Mouse (Mus musculus) G1E (cell line): ENCODE measurements around the gene Galntl6. TPM values are rescaled to one million over a fixed set of nuclear protein-coding genes. Genes with fewer than 3 reads are reported as not detected.

Experiments used
- ATAC-seq: 2 replicates; pipeline ENCODE4 v1.8.0; 2016; ENCODE audit warnings: mild to moderate bottlenecking; ENCODE audit not compliant: insufficient number of reproducible peaks, poor library complexity, low FRiP score, severe bottlenecking; ENCODE audit errors: extremely low read depth
- DNase-seq: peaks from one replicate; pipeline ENCODE4 v3.0.0; 2012; ENCODE audit warnings: low spot score
- H3K27me3 ChIP-seq: 2 replicates; pipeline ENCODE4 v1.6.1; 2012; ENCODE audit warnings: mild to moderate bottlenecking, low read length, inconsistent platforms; ENCODE audit not compliant: insufficient read depth
- H3K36me3 ChIP-seq: replicated peaks from 2 replicates; pipeline ENCODE3; 2012; ENCODE audit warnings: mild to moderate bottlenecking, inconsistent platforms
- H3K4me1 ChIP-seq: 2 replicates; pipeline ENCODE4 v1.6.1; 2012; ENCODE audit warnings: low read depth, low read length, inconsistent platforms, mixed read lengths; ENCODE audit not compliant: insufficient read depth
- H3K4me3 ChIP-seq: 2 replicates; pipeline ENCODE4 v1.5.1; 2012; ENCODE audit warnings: low read depth, mild to moderate bottlenecking, inconsistent platforms, low read length, moderate library complexity, mixed read lengths
- H3K9me3 ChIP-seq: replicated peaks from 2 replicates; pipeline ENCODE4 v1.6.1; 2012; ENCODE audit warnings: inconsistent platforms
- CTCF ChIP-seq: IDR thresholded peaks from 2 replicates; pipeline ENCODE4 v1.5.1; 2012; ENCODE audit warnings: low read depth, low read length, inconsistent platforms, mixed read lengths
- GATA1 ChIP-seq: IDR thresholded peaks from 2 replicates; pipeline ENCODE4 v1.6.1; 2012; ENCODE audit warnings: borderline replicate concordance, low read length, inconsistent platforms, mixed read lengths
- GATA2 ChIP-seq: IDR thresholded peaks from 2 replicates; pipeline ENCODE4 v1.6.1; 2012; ENCODE audit warnings: low read depth, low read length, inconsistent platforms, borderline replicate concordance
- POLR2AphosphoS5 ChIP-seq: IDR thresholded peaks from 2 replicates; pipeline ENCODE4 v1.6.1; 2012; ENCODE audit warnings: low read depth, low read length, inconsistent platforms; ENCODE audit not compliant: insufficient replicate concordance
- TAL1 ChIP-seq: conservative IDR thresholded peaks from 2 replicates; pipeline ENCODE4 v1.6.1; 2012; ENCODE audit warnings: low read depth, low read length, inconsistent platforms, mixed read lengths
- polyA plus RNA-seq: library from polyadenylated mRNA; stranded (reverse); fragments of >175 nt; gene quantifications from 2 replicates; pipeline ENCODE4 v1.2.3, GENCODE M21; 2012
- total RNA-seq, 2 experiments: library from RNA; stranded (forward) in 1 of 2; stranded (reverse) in 1 of 2; fragments of 200-1000 nt in 1 of 2; fragments of >200 nt in 1 of 2; fragmentation: Nextera tagmentation in 1 of 2; gene quantifications; 2 replicates each; pipeline ENCODE4 v1.2.3; 2014 to 2017

Galntl6 gene
- total and polyA plus RNA-seq, 3 experiments: 0.05 TPM; not detected in 2

GRCm38 (mm10) chr8:57760921-57761320 is 1151.5 kb downstream of the Galntl6 start:
- no peaks in the 10 kb centered on the region for H3K36me3 ChIP-seq
- H3K4me1 ChIP-seq: no peaks in the 10 kb centered on the region; the same call in 1 of the 2 replicates
- H3K9me3 ChIP-seq: no peaks in the 10 kb centered on the region
- no peak for DNase-seq
- TF ChIP-seq GATA2: no peak
- TF ChIP-seq POLR2AphosphoS5: no peak
- TF ChIP-seq CTCF: no peak
- no peak for TF ChIP-seq GATA1
- TF ChIP-seq TAL1: no peak
- no peak overlapping the region for H3K4me3 ChIP-seq
- H3K27me3 ChIP-seq: no peaks in the 10 kb centered on the region
- no peak for ATAC-seq

- DNase-seq (no peak), ATAC-seq (no peak)
- no peaks in the 10 kb centered on the region for H3K9me3 ChIP-seq
- H3K27me3 ChIP-seq: peaks cover 5% of the 10 kb centered on the region
- H3K36me3 ChIP-seq: no peaks in the 10 kb centered on the region
- H3K4me3 ChIP-seq: no peak overlapping the region
- TF ChIP-seq TAL1: no peak
- TF ChIP-seq POLR2AphosphoS5: no peak
- TF ChIP-seq CTCF: no peak
- TF ChIP-seq GATA1: no peak
- no peak for TF ChIP-seq GATA2
- H3K4me1 ChIP-seq: no peaks in the 10 kb centered on the region; the same call in 1 of the 2 replicates
Measured at GRCm38 (mm10) chr8:57758857-57759256, 1153.6 kb downstream of the Galntl6 start.

GRCm38 (mm10) chr8:57757476-57757875 is 1155.0 kb downstream of the Galntl6 start:
- H3K4me1 ChIP-seq: no peaks in the 10 kb centered on the region
- H3K9me3 ChIP-seq: no peaks in the 10 kb centered on the region
- no peaks in the 10 kb centered on the region for H3K36me3 ChIP-seq
- H3K27me3 ChIP-seq: peaks cover 5% of the 10 kb centered on the region
- ATAC-seq (no peak), DNase-seq (no peak)
- TF ChIP-seq GATA1 (no peak), POLR2AphosphoS5 (no peak), CTCF (no peak), TAL1 (no peak), GATA2 (no peak)
- H3K4me3 ChIP-seq: no peak overlapping the region

- TF ChIP-seq POLR2AphosphoS5: no peak
- no peak for TF ChIP-seq CTCF
- TF ChIP-seq TAL1: no peak
- no peak for TF ChIP-seq GATA2
- no peak for TF ChIP-seq GATA1
Measured at GRCm38 (mm10) chr8:57754066-57754465, 1158.4 kb downstream of the Galntl6 start.

GRCm38 (mm10) chr8:57743636-57744035 is 1168.8 kb downstream of the Galntl6 start:
- Histone ChIP-seq H3K4me1 (no peaks in the 10 kb centered on the region), H3K36me3 (no peaks in the 10 kb centered on the region), H3K9me3 (no peaks in the 10 kb centered on the region), H3K27me3 (peaks cover 10% of the 10 kb centered on the region), H3K4me3 (no peak overlapping the region)
- ATAC-seq (no peak), DNase-seq (no peak)
- no peak for TF ChIP-seq TAL1
- no peak for TF ChIP-seq CTCF
- TF ChIP-seq POLR2AphosphoS5: no peak
- TF ChIP-seq GATA2: no peak
- TF ChIP-seq GATA1: no peak

More at GRCm38 (mm10) chr8:57754066-57754465, 1158.4 kb downstream of the Galntl6 start:
- H3K4me3 ChIP-seq: no peak overlapping the region
- no peaks in the 10 kb centered on the region for H3K9me3 ChIP-seq
- H3K4me1 ChIP-seq: no peaks in the 10 kb centered on the region
- DNase-seq (no peak), ATAC-seq (no peak)
- peaks cover 5% of the 10 kb centered on the region for H3K27me3 ChIP-seq
- no peaks in the 10 kb centered on the region for H3K36me3 ChIP-seq

GRCm38 (mm10) chr8:57741983-57742382 is 1170.5 kb downstream of the Galntl6 start:
- TF ChIP-seq GATA1: no peak
- TF ChIP-seq CTCF: no peak
- TF ChIP-seq TAL1: no peak
- TF ChIP-seq GATA2: no peak

GRCm38 (mm10) chr8:57741309-57741708 is 1171.1 kb downstream of the Galntl6 start:
- Histone ChIP-seq H3K9me3 (no peaks in the 10 kb centered on the region), H3K4me1 (no peaks in the 10 kb centered on the region), H3K27me3 (peaks cover 7% of the 10 kb centered on the region), H3K36me3 (no peaks in the 10 kb centered on the region), H3K4me3 (no peak overlapping the region)
- TF ChIP-seq GATA2 (no peak), POLR2AphosphoS5 (no peak), CTCF (no peak), GATA1 (no peak), TAL1 (no peak)
- DNase-seq (no peak), ATAC-seq (no peak)

More at GRCm38 (mm10) chr8:57741983-57742382, 1170.5 kb downstream of the Galntl6 start:
- no peak overlapping the region for H3K4me3 ChIP-seq
- ATAC-seq (no peak), DNase-seq (no peak)
- peaks cover 7% of the 10 kb centered on the region for H3K27me3 ChIP-seq
- no peaks in the 10 kb centered on the region for H3K4me1 ChIP-seq
- H3K36me3 ChIP-seq: no peaks in the 10 kb centered on the region
- H3K9me3 ChIP-seq: no peaks in the 10 kb centered on the region
